Mouse (Mus musculus) cerebellum, adult (tissue): ENCODE results near the gene Emid1.
"Not testable (repeated sequence)": the region's sequence is repeated elsewhere in the genome, so short reads cannot be mapped to it uniquely, and the experiment has no call there.

ENCODE experiments used
- ATAC-seq: cut with Nextera tagmentation; 2 replicates; pipeline ENCODE4 v1.9.2; 2017; ENCODE audit warnings: mild to moderate bottlenecking, moderate library complexity, mixed read lengths; ENCODE audit not compliant: insufficient number of reproducible peaks, low FRiP score, low TSS enrichment

The Emid1 gene

GRCm38 (mm10) chr11:5114931-5115581 is 37.0 kb downstream of the Emid1 start:
- peak; percentile 58; the same call in 1 of the 2 replicates for ATAC-seq

- ATAC-seq, result no peak
Measured at GRCm38 (mm10) chr11:5113645-5114044, 38.4 kb downstream of the Emid1 start.

GRCm38 (mm10) chr11:5109441-5109840 is 42.6 kb downstream of the Emid1 start:
- no peak for ATAC-seq

- ATAC-seq, result no peak
Measured at GRCm38 (mm10) chr11:5103986-5104509, 48.0 kb downstream of the Emid1 start.

- no peak for ATAC-seq
Measured at GRCm38 (mm10) chr11:5102384-5102783, 49.7 kb downstream of the Emid1 start.

- no peak for ATAC-seq
Measured at GRCm38 (mm10) chr11:5101641-5102040, 50.4 kb downstream of the Emid1 start.

GRCm38 (mm10) chr11:5100801-5101200 is 51.3 kb downstream of the Emid1 start:
- no peak for ATAC-seq

- no peak for ATAC-seq
Measured at GRCm38 (mm10) chr11:5100283-5100682, 51.8 kb downstream of the Emid1 start.

GRCm38 (mm10) chr11:5099576-5100183 is 52.4 kb downstream of the Emid1 start:
- peak; percentile 21; the same call in 1 of the 2 replicates for ATAC-seq

GRCm38 (mm10) chr11:5098736-5099542 is 53.1 kb downstream of the Emid1 start, which contains the start of the genes Rhbdd3 and Ewsr1:
Gene Rhbdd3 (plus strand): TSS chr11:5098926.
Gene Ewsr1 (minus strand): TSS chr11:5099266.
- ATAC-seq, result peak; percentile 82

- ATAC-seq, result peak; percentile 6; the same call in 1 of the 2 replicates
Measured at GRCm38 (mm10) chr11:5098035-5098735, 53.9 kb downstream of the Emid1 start.

- no peak for ATAC-seq
Measured at GRCm38 (mm10) chr11:5096480-5097020, 55.5 kb downstream of the Emid1 start.

- no peak for ATAC-seq
Measured at GRCm38 (mm10) chr11:5095877-5096276, 56.2 kb downstream of the Emid1 start.

- ATAC-seq, result no peak
Measured at GRCm38 (mm10) chr11:5091706-5092105, 60.4 kb downstream of the Emid1 start.

- ATAC-seq, result no peak
Measured at GRCm38 (mm10) chr11:5089147-5089546, 62.9 kb downstream of the Emid1 start.

GRCm38 (mm10) chr11:5076843-5077242 is 75.2 kb downstream of the Emid1 start:
- ATAC-seq, result not testable (repeated sequence)

- no peak for ATAC-seq
Measured at GRCm38 (mm10) chr11:5075760-5076159, 76.3 kb downstream of the Emid1 start.

GRCm38 (mm10) chr11:5074882-5075281 is 77.2 kb downstream of the Emid1 start:
- no peak for ATAC-seq

GRCm38 (mm10) chr11:5068126-5068971 is 83.7 kb downstream of the Emid1 start:
- ATAC-seq, result no peak
